Comparison of ENCODE assay signal across 13 mouse cellular contexts in the genomic region with DNA sequence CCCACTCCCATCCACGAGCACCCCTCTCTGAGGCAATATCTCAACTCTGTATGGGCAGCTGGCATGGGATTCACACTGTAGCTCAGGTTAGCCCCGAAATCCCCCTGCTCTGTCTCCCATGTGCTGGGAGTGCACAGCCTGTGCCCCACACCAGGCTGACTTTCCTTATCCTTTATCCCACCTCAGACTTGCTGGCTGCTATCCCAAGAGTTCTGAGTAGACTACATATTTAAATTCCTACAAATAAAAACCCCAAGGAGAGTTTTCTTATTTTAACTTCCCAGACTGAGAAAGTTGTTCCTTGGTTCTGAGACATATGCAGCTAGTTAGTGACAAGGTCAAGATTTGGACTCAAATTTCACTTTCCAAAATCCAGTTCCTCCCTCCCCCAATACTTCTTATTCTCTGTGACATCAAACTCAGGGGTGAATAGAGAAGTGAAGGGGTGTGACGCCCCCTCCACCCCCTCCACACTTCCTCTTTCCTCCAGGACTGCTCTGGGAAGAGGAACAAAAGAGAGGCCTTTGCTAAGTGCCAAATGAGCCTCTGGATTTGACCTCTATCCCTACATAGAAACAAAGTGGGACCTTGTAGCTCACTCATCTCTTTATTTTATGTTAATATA. TPM values are rescaled to one million over a fixed set of nuclear protein-coding genes. Genes with fewer than 3 reads are reported as not detected.
DNase-seq lines count a peak whose midpoint lies in the region; ATAC-seq and TF ChIP-seq lines count a peak whose summit lies in the region.
"Had no signal": no experiment of that assay in that cellular context is flagged by ENCODE, and none has a peak within 500 bp of the region (broad histone marks: within the 10 kb centered on the region; RNA-seq: fewer than 3 reads in every experiment).

No protein-coding gene starts in this region.

- peaks cover 4% of the 10 kb centered on the region; the same call in 1 of the 2 replicates for H3K9me3 ChIP-seq in limb, embryonic 13.5 days
- no peaks in the 10 kb centered on the region for H3K9me3 ChIP-seq in hindbrain, embryonic 14.5 days (ENCODE audit: control insufficient read depth, low read length)

- no peak overlapping the region; the same call in 1 of the 2 replicates for H3K9ac ChIP-seq in heart, adult 2 months (ENCODE audit: low read depth, low read length)
- no peak overlapping the region for H3K9ac ChIP-seq in limb, embryonic 13.5 days
- no peak overlapping the region for H3K9ac ChIP-seq in hindbrain, embryonic 14.5 days

- H3K4me2 ChIP-seq in limb, embryonic 13.5 days (replicated peaks) = no peak overlapping the region
- no peak overlapping the region for H3K4me2 ChIP-seq in hindbrain, embryonic 14.5 days (replicated peaks)
- H3K4me2 ChIP-seq: midbrain, embryonic 11.5 days had no signal

- peak; percentile 28; the same call in 1 of the 2 replicates for ATAC-seq in limb, embryonic 13.5 days (ENCODE audit: low FRiP score, low read depth)
- ATAC-seq in hindbrain, embryonic 14.5 days (ENCODE audit: low FRiP score) = no peak
- ATAC-seq: intestine, embryonic 16.5 days had no signal

- H3K27me3 ChIP-seq in heart, adult 2 months (ENCODE audit: control insufficient read depth, insufficient read depth, low read length) = no peaks in the 10 kb centered on the region
- H3K27me3 ChIP-seq in limb, embryonic 13.5 days = no peaks in the 10 kb centered on the region
- no peaks in the 10 kb centered on the region for H3K27me3 ChIP-seq in hindbrain, embryonic 14.5 days (ENCODE audit: control insufficient read depth, insufficient read depth, low read length)

- TF ChIP-seq EP300 in heart, adult 2 months (IDR thresholded peaks at IDR 0.05; ENCODE audit: insufficient read depth, low read depth, low read length) = no peak

- 70% methylated on average over 3 of the region's 3 CpGs for WGBS in heart, adult 2 months
- 43% methylated on average over 3 of the region's 3 CpGs for WGBS in bone marrow, adult 2 months
- WGBS in limb, embryonic 13.5 days = 61% methylated on average over 3 of the region's 3 CpGs
- WGBS in hindbrain, embryonic 14.5 days = 65% methylated on average over 3 of the region's 3 CpGs

- no peak overlapping the region for H3K4me3 ChIP-seq in heart, adult 2 months
- no peak overlapping the region for H3K4me3 ChIP-seq in bone marrow, adult 2 months (replicated peaks; ENCODE audit: control insufficient read depth, low read depth, low read length)
- H3K4me3 ChIP-seq in limb, embryonic 13.5 days = no peak overlapping the region
- no peak overlapping the region for H3K4me3 ChIP-seq in hindbrain, embryonic 14.5 days (replicated peaks; ENCODE audit: low read length)

- no peak for TF ChIP-seq CTCF in heart, adult 2 months (IDR thresholded peaks at IDR 0.05)
- TF ChIP-seq CTCF in bone marrow, adult 2 months (IDR thresholded peaks at IDR 0.05; ENCODE audit: control insufficient read depth, insufficient read depth, low read length) = no peak

- no peaks in the 10 kb centered on the region; the same call in 1 of the 2 replicates for H3K4me1 ChIP-seq in heart, adult 2 months (ENCODE audit: control insufficient read depth, insufficient read depth, low read length)
- peaks cover 5% of the 10 kb centered on the region for H3K4me1 ChIP-seq in bone marrow, adult 2 months (ENCODE audit: control insufficient read depth, insufficient read depth, low read length)
- peaks cover 15% of the 10 kb centered on the region for H3K4me1 ChIP-seq in limb, embryonic 13.5 days
- peaks cover 33% of the 10 kb centered on the region for H3K4me1 ChIP-seq in hindbrain, embryonic 14.5 days (replicated peaks; ENCODE audit: control insufficient read depth, insufficient read depth, low read length)

- TF ChIP-seq POLR2A in heart, adult 2 months (IDR thresholded peaks at IDR 0.05; ENCODE audit: insufficient read depth, low read depth, low read length) = no peak
- no peak for TF ChIP-seq POLR2A in bone marrow, adult 2 months (IDR thresholded peaks at IDR 0.05; ENCODE audit: borderline replicate concordance, control insufficient read depth, low read depth, low read length)

- H3K79me2 ChIP-seq in heart, adult 2 months (replicated peaks; ENCODE audit: control insufficient read depth, insufficient read depth, low read length) = no peaks in the 10 kb centered on the region

- no peaks in the 10 kb centered on the region for H3K36me3 ChIP-seq in heart, adult 2 months (ENCODE audit: control insufficient read depth, insufficient read depth, low read length)
- peaks cover 3% of the 10 kb centered on the region; the same call in 1 of the 2 replicates for H3K36me3 ChIP-seq in limb, embryonic 13.5 days
- no peaks in the 10 kb centered on the region for H3K36me3 ChIP-seq in hindbrain, embryonic 14.5 days (replicated peaks; ENCODE audit: control insufficient read depth, insufficient read depth)

- intact Hi-C loops in heart, adult 2 months (cut with DNase I) = no loop called here
- intact Hi-C loops in heart, postnatal 25 days (cut with DNase I) = no loop called here

- DNase-seq in heart, adult 2 months = peak in 1 of 2 experiments; percentile 56
- no peak for DNase-seq in heart, postnatal 25 days (ENCODE audit: low spot score)
- peak; percentile 35 for DNase-seq in 3T3-L1 (ENCODE audit: low read depth, low spot score)
- DNase-seq in ovary, adult 18-20 months (ENCODE audit: low spot score) = no peak
- no peak for DNase-seq in c-Kit-positive CD71-positive TER-119-positive erythroid progenitor cells, embryonic 14.5 days (ENCODE audit: low spot score)
- no peak for DNase-seq in hindbrain, embryonic 14.5 days (ENCODE audit: low spot score)
- DNase-seq: cerebellum, adult 11-12 months; left cerebral cortex, postnatal 4 days; thymus, postnatal 36 days had no signal

- H3K27ac ChIP-seq in heart, adult 2 months = peak overlapping the region; percentile 23; the same call in 1 of the 2 replicates
- peak overlapping the region; percentile 56; the same call in 1 of the 2 replicates for H3K27ac ChIP-seq in bone marrow, adult 2 months (ENCODE audit: control insufficient read depth, insufficient read depth, low read depth, low read length, poor library complexity)
- H3K27ac ChIP-seq in limb, embryonic 13.5 days = peak overlapping the region; percentile 69
- no peak overlapping the region for H3K27ac ChIP-seq in hindbrain, embryonic 14.5 days

RNA-seq across cellular contexts. Expression of gene Sgk1, which starts 7.3 kb away (rescaled TPM):
- 10 to 100 TPM; 64.7 to 89.1 TPM for total RNA-seq in heart, adult 2 months (2021)
- 31.9 and 43.5 TPM in 2 replicates for polyA plus RNA-seq in heart, adult 2 months (2012; rRNA removed)
- total RNA-seq in heart, postnatal 25 days (2021) = 10 to 100 TPM; 46.0 to 51.8 TPM
- 7.2 and 17.1 TPM in 2 replicates for polyA plus RNA-seq in bone marrow, adult 2 months (2011; ENCODE audit: insufficient read depth, insufficient read length, low replicate concordance, missing spikeins)
- 54.7 and 56.3 TPM in 2 replicates for polyA plus RNA-seq in limb, embryonic 13.5 days (2015; fragmentation: Nextera tagmentation; extraction: Ambion mirVana)
- 41.4 and 44.3 TPM in 2 replicates for polyA plus RNA-seq in hindbrain, embryonic 14.5 days (2014; fragmentation: Nextera tagmentation; extraction: Ambion mirVana)
